ENCODE assay signal across 12 mouse cellular contexts in genomic region chr5:132437994-132438393, GRCm38 (mm10).
DNase-seq lines count a peak whose midpoint lies in the region; ATAC-seq and TF ChIP-seq lines count a peak whose summit lies in the region.
"Had no signal": no experiment of that assay in that cellular context is flagged by ENCODE, and none has a peak within 500 bp of the region (broad histone marks: within the 10 kb centered on the region; RNA-seq: fewer than 3 reads in every experiment).

No protein-coding gene starts in this region.

- DNase-seq in heart, adult 11 months, result peak; percentile 89
- no peak for DNase-seq in heart, adult 8-10 months (ENCODE audit: low spot score)
- no peak for DNase-seq in lung, adult 2 months
- DNase-seq in left cerebral cortex, postnatal 14 days (ENCODE audit: low spot score in 2 of 2), result peak; percentile 27 to 64
- no peak for DNase-seq in embryo, embryonic 10 days (ENCODE audit: low spot score)
- DNase-seq: embryo, embryonic 11 days had no signal

- no peaks in the 10 kb centered on the region for H3K36me3 ChIP-seq in lung, embryonic 16.5 days (ENCODE audit: control insufficient read depth, insufficient read depth, low read length)
- no peaks in the 10 kb centered on the region for H3K36me3 ChIP-seq in stomach, embryonic 16.5 days (ENCODE audit: control insufficient read depth, insufficient read depth, low read length)
- no peaks in the 10 kb centered on the region for H3K36me3 ChIP-seq in midbrain, embryonic 15.5 days (replicated peaks)
- H3K36me3 ChIP-seq: hindbrain, embryonic 12.5 days had no signal

- 19% methylated on average over 8 of the region's 8 CpGs for WGBS in lung, embryonic 16.5 days
- WGBS in lung, adult 2 months, result 27% methylated on average over 8 of the region's 8 CpGs
- 19% methylated on average over 8 of the region's 8 CpGs for WGBS in stomach, embryonic 16.5 days
- WGBS in midbrain, embryonic 15.5 days, result 61% methylated on average over 8 of the region's 8 CpGs

- no peak overlapping the region for H3K9ac ChIP-seq in lung, embryonic 16.5 days (ENCODE audit: low read length)
- no peak overlapping the region for H3K9ac ChIP-seq in stomach, embryonic 16.5 days (ENCODE audit: low read length)
- H3K9ac ChIP-seq in midbrain, embryonic 15.5 days, result no peak overlapping the region
- H3K9ac ChIP-seq: hindbrain, embryonic 12.5 days; liver, embryonic 14.5 days had no signal

- TF ChIP-seq CTCF in lung, adult 2 months (IDR thresholded peaks at IDR 0.05; ENCODE audit: insufficient read depth, low read length), result no peak

- peak; percentile 61; the same call in 1 of the 2 replicates for ATAC-seq in lung, embryonic 16.5 days (ENCODE audit: low read depth)
- ATAC-seq in stomach, embryonic 16.5 days (ENCODE audit: insufficient read depth, low FRiP score), result peak; percentile 44; the same call in 1 of the 2 replicates
- no peak for ATAC-seq in midbrain, embryonic 15.5 days (replicated peaks)
- ATAC-seq: forebrain, embryonic 16.5 days had no signal

- no peak overlapping the region for H3K27ac ChIP-seq in lung, embryonic 16.5 days (ENCODE audit: low read length)
- H3K27ac ChIP-seq in stomach, embryonic 16.5 days (ENCODE audit: low read length), result no peak overlapping the region
- H3K27ac ChIP-seq in midbrain, embryonic 15.5 days, result no peak overlapping the region
- H3K27ac ChIP-seq: hindbrain, embryonic 12.5 days; liver, embryonic 14.5 days had no signal

- H3K9me3 ChIP-seq in lung, embryonic 16.5 days (ENCODE audit: control insufficient read depth, low read length), result no peaks in the 10 kb centered on the region
- no peaks in the 10 kb centered on the region for H3K9me3 ChIP-seq in stomach, embryonic 16.5 days (replicated peaks; ENCODE audit: control insufficient read depth, low read length)
- H3K9me3 ChIP-seq in midbrain, embryonic 15.5 days, result no peaks in the 10 kb centered on the region
- H3K9me3 ChIP-seq: hindbrain, embryonic 12.5 days had no signal

- no peaks in the 10 kb centered on the region for H3K27me3 ChIP-seq in lung, embryonic 16.5 days (ENCODE audit: control insufficient read depth, insufficient read depth, low read depth, low read length)
- H3K27me3 ChIP-seq in stomach, embryonic 16.5 days (ENCODE audit: control insufficient read depth, insufficient read depth, low read length), result no peaks in the 10 kb centered on the region
- no peaks in the 10 kb centered on the region for H3K27me3 ChIP-seq in midbrain, embryonic 15.5 days (replicated peaks)
- H3K27me3 ChIP-seq: hindbrain, embryonic 12.5 days had no signal

- peaks cover 7% of the 10 kb centered on the region for H3K4me1 ChIP-seq in lung, embryonic 16.5 days (replicated peaks; ENCODE audit: control insufficient read depth, insufficient read depth, low read length)
- no peaks in the 10 kb centered on the region for H3K4me1 ChIP-seq in lung, adult 2 months (ENCODE audit: control insufficient read depth, insufficient read depth, low read length)
- peaks cover 10% of the 10 kb centered on the region for H3K4me1 ChIP-seq in stomach, embryonic 16.5 days (ENCODE audit: control insufficient read depth, insufficient read depth, low read length)
- peaks cover 20% of the 10 kb centered on the region for H3K4me1 ChIP-seq in midbrain, embryonic 15.5 days

- H3K4me2 ChIP-seq in lung, embryonic 16.5 days (ENCODE audit: low read depth, low read length), result no peak overlapping the region
- H3K4me2 ChIP-seq in stomach, embryonic 16.5 days (ENCODE audit: low read depth, low read length), result no peak overlapping the region
- H3K4me2 ChIP-seq in midbrain, embryonic 15.5 days, result no peak overlapping the region
- H3K4me2 ChIP-seq: hindbrain, embryonic 12.5 days had no signal

- TF ChIP-seq POLR2A in lung, adult 2 months (IDR thresholded peaks at IDR 0.05; ENCODE audit: borderline replicate concordance, extremely low read depth, low read depth, low read length), result no peak

- intact Hi-C loops in left cerebral cortex, postnatal 14 days (cut with DNase I), result no loop called here

- H3K4me3 ChIP-seq in lung, embryonic 16.5 days (ENCODE audit: low read length), result no peak overlapping the region
- no peak overlapping the region for H3K4me3 ChIP-seq in lung, adult 2 months (replicated peaks; ENCODE audit: extremely low read depth, low read depth, low read length)
- no peak overlapping the region for H3K4me3 ChIP-seq in stomach, embryonic 16.5 days (replicated peaks; ENCODE audit: low read length)
- no peak overlapping the region for H3K4me3 ChIP-seq in midbrain, embryonic 15.5 days
- H3K4me3 ChIP-seq: hindbrain, embryonic 12.5 days had no signal

Comparison
In these comparisons a context has a peak if more than half of its experiments do, and no peak if none do; other contexts are left out.
1. DNase-seq: peak in heart, adult 11 months (single experiment) and left cerebral cortex, postnatal 14 days (2 of 2); none in heart, adult 8-10 months (single experiment), lung, adult 2 months (single experiment) and embryo, embryonic 10 days (single experiment).